Mouse (Mus musculus) forebrain, embryonic 12.5 days (tissue): ENCODE measurements around the gene Klk11. TPM values are rescaled to one million over a fixed set of nuclear protein-coding genes. Genes with fewer than 3 reads are reported as not detected.
A peak's percentile ranks its signal among the peaks of the same experiment; 100 is the strongest.

ENCODE experiments used
- ATAC-seq: fragments of 200-750 bp; cut with Nextera tagmentation; 2 replicates; pipeline ENCODE4 v1.8.0; 2017; ENCODE audit warnings: moderate TSS enrichment; ENCODE audit not compliant: low FRiP score
- H3K27ac ChIP-seq: fragments of 300-500 bp; sonication (generic); 2 replicates; pipeline ENCODE4 v1.5.1; 2016; ENCODE audit warnings: mild to moderate bottlenecking
- H3K27me3 ChIP-seq: fragments of 300-500 bp; sonication (generic); 2 replicates; pipeline ENCODE4 v1.6.1; 2016; ENCODE audit warnings: mild to moderate bottlenecking
- H3K36me3 ChIP-seq: fragments of 300-500 bp; sonication (generic); replicated peaks from 2 replicates; pipeline ENCODE4 v1.6.1; 2016; ENCODE audit warnings: mild to moderate bottlenecking
- H3K4me1 ChIP-seq: fragments of 300-500 bp; sonication (generic); 2 replicates; pipeline ENCODE4 v1.6.1; 2016
- H3K4me2 ChIP-seq: fragments of 300-500 bp; sonication (generic); 2 replicates; pipeline ENCODE4 v1.6.1; 2016; ENCODE audit warnings: mild to moderate bottlenecking, moderate library complexity
- H3K4me3 ChIP-seq: fragments of 300-500 bp; sonication (generic); replicated peaks from 2 replicates; pipeline ENCODE4 v1.5.1; 2016; ENCODE audit warnings: mild to moderate bottlenecking
- H3K9ac ChIP-seq: fragments of 300-500 bp; sonication (generic); 2 replicates; pipeline ENCODE4 v1.6.1; 2016; ENCODE audit warnings: mild to moderate bottlenecking
- H3K9me3 ChIP-seq: fragments of 300-500 bp; sonication (generic); 2 replicates; pipeline ENCODE4 v1.6.1; 2016
- WGBS: fragments of 180-500 bp; shearing (Covaris S2); methylation state at CpG from one replicate; pipeline ENCODE4 v1.1.7; 2016; 5-methylcytosine and 5-hydroxymethylcytosine counted together
- polyA plus RNA-seq: library from polyadenylated mRNA; unstranded; fragments of >200 nt; fragmentation: Nextera tagmentation; extraction: Ambion mirVana; gene quantifications from 2 replicates; pipeline ENCODE4 v1.2.1, GENCODE M21; 2016

The Klk11 gene
- polyA plus RNA-seq, 1 experiment from 2014 or later: not detected

- no peak overlapping the region for H3K4me3 ChIP-seq
- H3K27ac ChIP-seq: no peak overlapping the region
- peaks cover 17% of the 10 kb centered on the region; the same call in 1 of the 2 replicates for H3K4me1 ChIP-seq
- no peak overlapping the region for H3K4me2 ChIP-seq
- H3K9ac ChIP-seq: no peak overlapping the region
- no peaks in the 10 kb centered on the region for H3K9me3 ChIP-seq
- H3K36me3 ChIP-seq: no peaks in the 10 kb centered on the region
- WGBS: 91% methylated on average over 10 of the region's 10 CpGs
- ATAC-seq: no peak
- H3K27me3 ChIP-seq: peaks cover 7% of the 10 kb centered on the region
These were observed 4.0 kb downstream of the Klk11 start for GRCm38 (mm10) chr7:43778176-43778970.

GRCm38 (mm10) chr7:43780241-43780640, 5.8 kb downstream of the Klk11 start:
- H3K27me3 ChIP-seq: peaks cover 13% of the 10 kb centered on the region
- H3K4me2 ChIP-seq: no peak overlapping the region
- H3K36me3 ChIP-seq: no peaks in the 10 kb centered on the region
- 78% methylated on average over 6 of the region's 6 CpGs for WGBS
- H3K4me3 ChIP-seq: no peak overlapping the region
- H3K27ac ChIP-seq: no peak overlapping the region
- H3K4me1 ChIP-seq: peaks cover 11% of the 10 kb centered on the region; the same call in 1 of the 2 replicates
- no peaks in the 10 kb centered on the region for H3K9me3 ChIP-seq
- no peak for ATAC-seq
- H3K9ac ChIP-seq: no peak overlapping the region

GRCm38 (mm10) chr7:43780746-43781145, 6.3 kb downstream of the Klk11 start, which contains the start of gene Klk10:
Klk10 (plus strand) TSS chr7:43781035.
- Histone ChIP-seq H3K36me3 (no peaks in the 10 kb centered on the region), H3K27me3 (peaks cover 13% of the 10 kb centered on the region), H3K9ac (no peak within 1 kb of the TSS), H3K4me1 (peaks cover 9% of the 10 kb centered on the region; the same call in 1 of the 2 replicates), H3K4me2 (no peak within 1 kb of the TSS), H3K4me3 (no peak within 1 kb of the TSS), H3K9me3 (no peaks in the 10 kb centered on the region), H3K27ac (no peak within 1 kb of the TSS)
- ATAC-seq: no peak
- 55% methylated on average over 5 of the region's 5 CpGs for WGBS

GRCm38 (mm10) chr7:43781541-43781940, 7.1 kb downstream of the Klk11 start:
- 93% methylated on average over 11 of the region's 11 CpGs for WGBS
- H3K4me3 ChIP-seq: no peak overlapping the region
- no peaks in the 10 kb centered on the region for H3K36me3 ChIP-seq
- H3K4me2 ChIP-seq: no peak overlapping the region
- H3K27me3 ChIP-seq: peaks cover 13% of the 10 kb centered on the region
- no peaks in the 10 kb centered on the region for H3K9me3 ChIP-seq
- no peak overlapping the region for H3K27ac ChIP-seq
- H3K9ac ChIP-seq: no peak overlapping the region
- ATAC-seq: no peak
- peaks cover 9% of the 10 kb centered on the region; the same call in 1 of the 2 replicates for H3K4me1 ChIP-seq

GRCm38 (mm10) chr7:43782275-43783265, 8.2 kb downstream of the Klk11 start:
- H3K4me3 ChIP-seq: peak overlapping the region; percentile 29
- peak; percentile 73 for ATAC-seq
- no peaks in the 10 kb centered on the region for H3K36me3 ChIP-seq
- H3K4me2 ChIP-seq: peak overlapping the region; percentile 64
- WGBS: 7% methylated on average over 36 of the region's 36 CpGs
- H3K4me1 ChIP-seq: peaks cover 9% of the 10 kb centered on the region; the same call in 1 of the 2 replicates
- peaks cover 13% of the 10 kb centered on the region for H3K27me3 ChIP-seq
- no peak overlapping the region for H3K27ac ChIP-seq
- H3K9me3 ChIP-seq: no peaks in the 10 kb centered on the region
- no peak overlapping the region for H3K9ac ChIP-seq

GRCm38 (mm10) chr7:43785286-43785685, 10.9 kb downstream of the Klk11 start:
- Histone ChIP-seq H3K36me3 (no peaks in the 10 kb centered on the region), H3K27me3 (peaks cover 13% of the 10 kb centered on the region), H3K4me1 (peaks cover 9% of the 10 kb centered on the region; the same call in 1 of the 2 replicates), H3K4me2 (no peak overlapping the region), H3K27ac (no peak overlapping the region), H3K9ac (no peak overlapping the region), H3K9me3 (no peaks in the 10 kb centered on the region), H3K4me3 (no peak overlapping the region)
- no peak for ATAC-seq
- WGBS: 91% methylated on average over 1 of the region's 1 CpGs

GRCm38 (mm10) chr7:43788096-43788495, 13.7 kb downstream of the Klk11 start:
- no peak overlapping the region for H3K4me2 ChIP-seq

GRCm38 (mm10) chr7:43789295-43789694, 14.9 kb downstream of the Klk11 start:
- no peaks in the 10 kb centered on the region for H3K36me3 ChIP-seq
- ATAC-seq: no peak
- no peak overlapping the region for H3K4me3 ChIP-seq
- no peak overlapping the region for H3K27ac ChIP-seq
- peaks cover 9% of the 10 kb centered on the region; the same call in 1 of the 2 replicates for H3K27me3 ChIP-seq
- H3K4me2 ChIP-seq: no peak overlapping the region
- H3K9me3 ChIP-seq: no peaks in the 10 kb centered on the region
- no peak overlapping the region for H3K9ac ChIP-seq
- WGBS: 79% methylated on average over 2 of the region's 2 CpGs
- H3K4me1 ChIP-seq: no peaks in the 10 kb centered on the region

More at GRCm38 (mm10) chr7:43788096-43788495, 13.7 kb downstream of the Klk11 start:
- no peaks in the 10 kb centered on the region for H3K4me1 ChIP-seq
- H3K36me3 ChIP-seq: no peaks in the 10 kb centered on the region
- H3K9me3 ChIP-seq: no peaks in the 10 kb centered on the region
- H3K9ac ChIP-seq: no peak overlapping the region
- no peak overlapping the region for H3K4me3 ChIP-seq
- H3K27me3 ChIP-seq: peaks cover 8% of the 10 kb centered on the region
- no peak overlapping the region for H3K27ac ChIP-seq
- WGBS: 72% methylated on average over 3 of the region's 3 CpGs
- no peak for ATAC-seq

- 80% methylated on average over 7 of the region's 7 CpGs for WGBS
- Histone ChIP-seq H3K4me2 (no peak within 1 kb of the TSS), H3K9me3 (no peaks in the 10 kb centered on the region), H3K27ac (no peak within 1 kb of the TSS), H3K4me1 (peaks cover 3% of the 10 kb centered on the region; the same call in 1 of the 2 replicates), H3K9ac (no peak within 1 kb of the TSS), H3K36me3 (no peaks in the 10 kb centered on the region), H3K4me3 (no peak within 1 kb of the TSS), H3K27me3 (peaks cover 25% of the 10 kb centered on the region)
- ATAC-seq: no peak
These were observed 17.2 kb downstream of the Klk11 start, which contains the start of gene Klk9 for GRCm38 (mm10) chr7:43791591-43791990. Klk9 (plus strand) TSS chr7:43791891.

- Histone ChIP-seq H3K4me1 (peaks cover 14% of the 10 kb centered on the region), H3K9ac (0 out of 2 replicates have a peak overlapping the region, but pooled peaks have one; percentile 42), H3K27me3 (peaks cover 49% of the 10 kb centered on the region), H3K4me3 (peak overlapping the region; percentile 46), H3K9me3 (no peaks in the 10 kb centered on the region), H3K4me2 (peak overlapping the region; percentile 79), H3K27ac (no peak overlapping the region), H3K36me3 (no peaks in the 10 kb centered on the region)
- no peak for ATAC-seq
- WGBS: 5% methylated on average over 7 of the region's 8 CpGs
These were observed 22.0 kb downstream of the Klk11 start for GRCm38 (mm10) chr7:43796355-43796754.

GRCm38 (mm10) chr7:43797333-43797769, 22.9 kb downstream of the Klk11 start, which contains the start of gene Klk8:
Klk8 (plus strand) TSS chr7:43797577.
- Histone ChIP-seq H3K9ac (peak within 1 kb of the TSS; percentile 42; the same call in 1 of the 2 replicates), H3K4me1 (peaks cover 14% of the 10 kb centered on the region), H3K27me3 (peaks cover 49% of the 10 kb centered on the region), H3K9me3 (no peaks in the 10 kb centered on the region), H3K4me3 (peak within 1 kb of the TSS; percentile 46), H3K36me3 (no peaks in the 10 kb centered on the region), H3K4me2 (peak within 1 kb of the TSS; percentile 79), H3K27ac (no peak within 1 kb of the TSS)
- whole genome bisulfite sequencing: under 1% methylated on average over 28 of the region's 28 CpGs
- peak; percentile 44; the same call in 1 of the 2 replicates for ATAC-seq
